Mouse (Mus musculus) MEL (cell line): ENCODE measurements around the gene Pnldc1. TPM values are rescaled to one million over a fixed set of nuclear protein-coding genes. Genes with fewer than 3 reads are reported as not detected.
"Not testable (repeated sequence)": the region's sequence is repeated elsewhere in the genome, so short reads cannot be mapped to it uniquely, and the experiment has no call there.

Experiments
- DNase-seq: peaks from one replicate; pipeline ENCODE4 v3.0.0; 2011; ENCODE audit warnings: low read depth, low spot score
- H3K27ac ChIP-seq: 2 replicates; pipeline ENCODE4 v1.5.1; 2012; ENCODE audit warnings: low read depth, mild to moderate bottlenecking, control low read depth, low read length, moderate library complexity; ENCODE audit not compliant: control insufficient read depth
- H3K27me3 ChIP-seq, 2 experiments: fragments of 150-350 bp in 1 of 2; sonication (generic) in 1 of 2; 2 replicates each; pipeline ENCODE4 v1.6.1; 2012; ENCODE audit warnings: low read length in 2 of 2, mild to moderate bottlenecking in 2 of 2, improper control_type of control experiment in 1 of 2, moderate library complexity in 1 of 2; ENCODE audit not compliant: insufficient read depth in 2 of 2, control insufficient read depth in 1 of 2
- H3K36me3 ChIP-seq, 2 experiments: 2 replicates each; pipeline ENCODE4 v1.6.1; 2012 to 2014; ENCODE audit warnings: low read length in 2 of 2, improper control_type of control experiment in 1 of 2, inconsistent platforms in 1 of 2, mild to moderate bottlenecking in 1 of 2; ENCODE audit not compliant: insufficient read depth in 2 of 2, control insufficient read depth in 1 of 2
- H3K4me1 ChIP-seq, 2 experiments: fragments of 150-350 bp in 1 of 2; sonication (generic) in 1 of 2; 2 replicates each; pipeline ENCODE4 v1.6.1; 2012; ENCODE audit warnings: low read length in 2 of 2, improper control_type of control experiment in 1 of 2, mild to moderate bottlenecking in 1 of 2; ENCODE audit not compliant: insufficient read depth in 2 of 2, control insufficient read depth in 1 of 2
- H3K4me3 ChIP-seq, 2 experiments: fragments of 150-350 bp in 1 of 2; sonication (generic) in 1 of 2; 2 replicates each; pipeline ENCODE4 v1.5.1; 2012; ENCODE audit warnings: low read depth in 2 of 2, low read length in 2 of 2, mild to moderate bottlenecking in 2 of 2, moderate library complexity in 2 of 2, control low read depth in 1 of 2, improper control_type of control experiment in 1 of 2; ENCODE audit not compliant: control insufficient read depth in 1 of 2, insufficient read depth in 1 of 2
- H3K79me2 ChIP-seq: 2 replicates; pipeline ENCODE4 v1.6.1; 2012; ENCODE audit warnings: mild to moderate bottlenecking, low read length, moderate library complexity; ENCODE audit not compliant: control insufficient read depth, poor library complexity, insufficient read depth
- H3K9ac ChIP-seq: 2 replicates; pipeline ENCODE4 v1.6.1; 2012; ENCODE audit warnings: low read depth, mild to moderate bottlenecking, control low read depth, low read length, moderate library complexity; ENCODE audit not compliant: control insufficient read depth, poor library complexity, severe bottlenecking
- H3K9me3 ChIP-seq: fragments of 150-350 bp; sonication (generic); replicated peaks from 2 replicates; pipeline ENCODE4 v1.6.1; 2012; ENCODE audit warnings: mild to moderate bottlenecking, low read length, improper control_type of control experiment, moderate library complexity; ENCODE audit not compliant: insufficient read depth
- CHD1 ChIP-seq: IDR thresholded peaks from 2 replicates; pipeline ENCODE4 v1.6.1; 2012; ENCODE audit warnings: low read depth, mild to moderate bottlenecking, inconsistent platforms, low read length, improper control_type of control experiment
- CTCF ChIP-seq, 3 experiments: IDR thresholded peaks in 2 of 3; conservative IDR thresholded peaks in 1 of 3; 2 replicates each; pipeline ENCODE4 v1.5.1; 2011 to 2012; ENCODE audit warnings: low read length in 3 of 3, low read depth in 2 of 3, mild to moderate bottlenecking in 2 of 3, improper control_type of control experiment in 1 of 3, inconsistent platforms in 1 of 3, mixed read lengths in 1 of 3, moderate library complexity in 1 of 3; ENCODE audit not compliant: control insufficient read depth in 1 of 3, insufficient read depth in 1 of 3, poor library complexity in 1 of 3, severe bottlenecking in 1 of 3
- GABPA ChIP-seq: IDR thresholded peaks from 2 replicates; pipeline ENCODE4 v1.6.1; 2012; ENCODE audit warnings: low read depth, mild to moderate bottlenecking, inconsistent platforms, low read length, improper control_type of control experiment, moderate library complexity
- HCFC1 ChIP-seq: IDR thresholded peaks from 2 replicates; pipeline ENCODE4 v1.6.1; 2012; ENCODE audit warnings: low read depth, mild to moderate bottlenecking, inconsistent platforms, low read length, improper control_type of control experiment, moderate library complexity
- MAZ ChIP-seq: IDR thresholded peaks from 2 replicates; pipeline ENCODE4 v1.6.1; 2012; ENCODE audit warnings: low read depth, mild to moderate bottlenecking, inconsistent platforms, low read length, improper control_type of control experiment
- MYB ChIP-seq: IDR thresholded peaks from 2 replicates; pipeline ENCODE4 v1.6.1; 2011; ENCODE audit warnings: mild to moderate bottlenecking, low read depth, low read length, improper control_type of control experiment
- MYC ChIP-seq: IDR thresholded peaks from 2 replicates; pipeline ENCODE4 v1.6.1; 2011; ENCODE audit warnings: low read depth, mild to moderate bottlenecking, low read length, improper control_type of control experiment, moderate library complexity
- NELFE ChIP-seq: IDR thresholded peaks from 2 replicates; pipeline ENCODE4 v1.6.1; 2011; ENCODE audit warnings: low read depth, low read length, improper control_type of control experiment
- POLR2A ChIP-seq, 2 experiments: IDR thresholded peaks; 2 replicates each; pipeline ENCODE4 v1.6.1; 2011 to 2012; ENCODE audit warnings: low read length in 2 of 2, mild to moderate bottlenecking in 2 of 2, control low read depth in 1 of 2, improper control_type of control experiment in 1 of 2, low read depth in 1 of 2, moderate library complexity in 1 of 2; ENCODE audit not compliant: control insufficient read depth in 1 of 2, insufficient read depth in 1 of 2, poor library complexity in 1 of 2
- POLR2AphosphoS2 ChIP-seq: IDR thresholded peaks from 2 replicates; pipeline ENCODE4 v1.6.1; 2011; ENCODE audit warnings: low read length, improper control_type of control experiment
- POLR2AphosphoS5 ChIP-seq: IDR thresholded peaks from 2 replicates; pipeline ENCODE4 v1.6.1; 2012; ENCODE audit warnings: low read depth, borderline replicate concordance, mild to moderate bottlenecking, inconsistent platforms, low read length, moderate library complexity, mixed read lengths
- RCOR1 ChIP-seq: IDR thresholded peaks from 2 replicates; pipeline ENCODE4 v1.6.1; 2012; ENCODE audit warnings: low read depth, mild to moderate bottlenecking, inconsistent platforms, low read length, improper control_type of control experiment
- SIN3A ChIP-seq: IDR thresholded peaks from 2 replicates; pipeline ENCODE4 v1.6.1; 2012; ENCODE audit warnings: low read length, improper control_type of control experiment, inconsistent platforms
- TAL1 ChIP-seq: IDR thresholded peaks from 2 replicates; pipeline ENCODE4 v1.6.1; 2012; ENCODE audit warnings: mild to moderate bottlenecking, inconsistent platforms, low read length, moderate library complexity, mixed read lengths
- UBTF ChIP-seq: IDR thresholded peaks from 2 replicates; pipeline ENCODE4 v1.6.1; 2012; ENCODE audit warnings: low read depth, mild to moderate bottlenecking, inconsistent platforms, low read length, improper control_type of control experiment, moderate library complexity, borderline replicate concordance; ENCODE audit not compliant: insufficient read depth
- USF1 ChIP-seq: IDR thresholded peaks from 2 replicates; pipeline ENCODE4 v1.6.1; 2014; ENCODE audit warnings: low read depth, mild to moderate bottlenecking, inconsistent platforms, low read length, improper control_type of control experiment, moderate library complexity
- ZNF384 ChIP-seq: IDR thresholded peaks from 2 replicates; pipeline ENCODE4 v1.6.1; 2012; ENCODE audit warnings: low read depth, mild to moderate bottlenecking, inconsistent platforms, low read length, improper control_type of control experiment
- polyA plus RNA-seq, 2 experiments: library from polyadenylated mRNA; stranded (reverse) in 1 of 2; unstranded in 1 of 2; fragments of >175 nt in 1 of 2; fragments of >200 nt in 1 of 2; gene quantifications; 2 replicates each; pipeline versions ENCODE4 v1.2.1 to v1.2.4; 2012; ENCODE audit warnings: low replicate concordance in 2 of 2, low read depth in 1 of 2; ENCODE audit not compliant: insufficient read length in 2 of 2, insufficient read depth in 1 of 2, missing spikeins in 1 of 2
- total RNA-seq: library from RNA; depleted of rRNA; stranded (reverse); fragments of 300-350 nt; gene quantifications from 2 replicates; pipeline ENCODE4 v1.2.3, GENCODE M21; 2012; rRNA removed

The Pnldc1 gene
- total RNA-seq (0.36 and 0.54 TPM in 2 replicates), polyA plus RNA-seq (1 to 10 TPM in 1 of 2 experiments, not detected in 1; 1.1 TPM)

DNA sequence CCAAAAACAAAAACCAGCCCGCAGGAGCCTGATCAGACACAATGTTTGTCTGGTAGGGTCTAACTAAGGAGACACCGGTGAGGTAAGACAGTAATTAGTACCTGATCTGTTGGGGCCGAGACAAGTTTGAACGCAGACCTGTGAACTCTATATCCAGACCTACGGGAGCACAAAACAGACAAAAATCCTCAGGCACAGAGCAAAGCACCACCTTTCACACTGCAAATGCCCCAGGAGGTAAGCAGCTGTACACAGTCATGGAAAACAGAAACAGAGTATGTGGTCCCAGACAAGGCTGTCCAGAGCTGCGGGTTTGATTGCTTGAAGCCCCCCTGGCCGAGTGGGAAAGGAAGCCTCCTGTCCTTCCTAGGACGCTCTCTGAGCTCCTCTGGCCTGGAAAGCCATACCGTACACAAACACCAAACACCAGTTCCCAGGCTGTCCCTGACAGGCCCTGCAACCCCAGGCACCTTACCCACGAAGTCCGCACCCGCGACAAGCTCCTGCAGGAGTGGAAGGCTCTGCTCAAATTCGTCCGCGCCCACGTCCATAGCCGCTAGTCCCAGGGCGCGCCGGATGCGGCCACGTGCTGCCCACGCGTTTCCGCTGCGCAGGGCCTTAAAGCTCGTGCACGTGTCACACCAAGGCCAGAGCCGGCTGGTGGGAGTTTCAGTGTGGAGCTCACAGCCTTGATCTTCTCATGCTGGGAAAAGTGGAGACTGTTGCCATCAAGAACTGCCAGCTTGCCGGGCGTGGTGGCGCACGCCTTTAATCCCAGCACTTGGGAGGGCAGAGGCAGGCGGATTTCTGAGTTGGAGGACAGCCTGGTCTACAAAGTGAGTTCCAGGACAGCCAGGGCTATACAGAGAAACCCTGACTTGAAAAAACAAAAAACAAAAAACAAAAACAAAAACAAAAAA, at the start of gene Pnldc1:
TSS of gene Pnldc1 (minus strand) at position 870 of the 920 bp plus-strand sequence.
- Histone ChIP-seq H3K4me3 (no peak within 1 kb of the TSS), H3K4me1 (0 out of 4 replicates have a peak, but pooled peaks cover 0 to under 1% of the 10 kb centered on the region in 2 experiments), H3K9me3 (no peaks in the 10 kb centered on the region), H3K36me3 (peaks cover 5 to 6% of the 10 kb centered on the region in 2 experiments; a peak in 3 of 4 replicates), H3K9ac (no peak within 1 kb of the TSS), H3K79me2 (peaks cover 7% of the 10 kb centered on the region), H3K27me3 (no peaks in the 10 kb centered on the region), H3K27ac (no peak within 1 kb of the TSS)
- TF ChIP-seq HCFC1 (no peak), POLR2A (IDR thresholded peaks at IDR 0.05; ENCODE audit: control insufficient read depth in 1 of 2, insufficient read depth in 1 of 2, low read depth in 1 of 2, low read length in 2 of 2, poor library complexity in 1 of 2) (no peak), POLR2AphosphoS2 (0 out of 2 replicates have a peak, but pooled peaks have one; percentile 8), ZNF384 (no peak), POLR2AphosphoS5 (no peak), NELFE (no peak)
- no peak for DNase-seq

DNA sequence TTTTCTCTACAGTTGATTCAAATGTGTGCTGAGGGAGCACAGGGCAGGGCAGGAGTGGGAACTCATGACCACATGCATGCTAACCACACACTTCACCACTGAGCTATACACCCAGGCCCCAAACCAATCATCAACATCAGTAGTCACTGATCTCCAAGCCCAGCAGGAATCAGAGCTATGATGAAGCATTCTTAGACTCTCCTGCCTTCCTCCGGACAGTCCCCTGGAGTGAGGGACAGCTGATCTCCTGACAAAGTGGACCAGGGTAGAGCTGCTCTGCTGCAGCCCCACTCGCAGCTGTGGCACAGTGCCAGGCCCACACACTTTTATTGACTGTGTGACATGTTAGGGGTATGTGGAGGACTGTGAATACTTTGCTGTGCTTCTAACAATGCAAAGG, 49.3 kb upstream of the Pnldc1 start:
- H3K4me3 ChIP-seq, H3K79me2 ChIP-seq, H3K9ac ChIP-seq, H3K27me3 ChIP-seq, H3K36me3 ChIP-seq, H3K9me3 ChIP-seq, H3K27ac ChIP-seq, DNase-seq: not testable (repeated sequence)
- peaks cover 0 to 11% of the 10 kb centered on the region in 2 experiments; a peak in 2 of 4 replicates for H3K4me1 ChIP-seq

DNA sequence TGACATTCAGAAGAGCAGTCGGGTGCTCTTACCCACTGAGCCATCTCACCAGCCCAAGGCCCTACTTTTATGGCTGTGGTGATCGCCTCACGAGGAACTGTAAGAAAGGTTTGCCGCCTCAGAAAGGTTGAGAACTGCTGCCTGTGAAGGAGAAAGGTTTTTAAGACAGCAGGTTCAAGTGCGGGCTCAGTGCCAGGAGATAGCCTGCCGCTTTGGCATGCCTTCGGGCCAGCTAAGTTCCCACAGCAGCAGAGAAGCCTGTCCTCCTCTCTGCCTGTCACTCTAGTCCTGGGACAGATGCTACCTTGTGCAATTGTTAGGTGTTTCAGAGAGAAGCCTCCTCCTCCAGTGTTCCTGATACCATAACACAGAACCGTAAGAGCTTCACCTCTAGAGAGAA, 46.6 kb upstream of the Pnldc1 start:
- no peak for TF ChIP-seq USF1
- TF ChIP-seq MYB, result no peak
- TF ChIP-seq CHD1, result no peak
- no peak for TF ChIP-seq MYC
- TF ChIP-seq SIN3A, result no peak
- TF ChIP-seq CTCF (IDR thresholded peaks at IDR 0.05 in 2 of 3, conservative IDR thresholded peaks at IDR 0.05 in 1 of 3; ENCODE audit: control insufficient read depth in 1 of 3, insufficient read depth in 1 of 3, low read depth in 2 of 3, low read length in 3 of 3, poor library complexity in 1 of 3, severe bottlenecking in 1 of 3), result no peak
- TF ChIP-seq UBTF, result no peak
- no peak for TF ChIP-seq RCOR1
- no peak for TF ChIP-seq GABPA
- no peak for TF ChIP-seq TAL1
- TF ChIP-seq MAZ, result no peak
- H3K79me2 ChIP-seq, result no peaks in the 10 kb centered on the region; the same call in 1 of the 2 replicates
- H3K27me3 ChIP-seq, result no peaks in the 10 kb centered on the region
- H3K4me1 ChIP-seq, result peaks cover 0 to 7% of the 10 kb centered on the region in 2 experiments; a peak in 2 of 4 replicates
- DNase-seq, result no peak
- peaks cover 2 to 6% of the 10 kb centered on the region in 2 experiments; a peak in 2 of 4 replicates for H3K36me3 ChIP-seq
- no peak overlapping the region for H3K9ac ChIP-seq
- no peak overlapping the region for H3K4me3 ChIP-seq
- H3K9me3 ChIP-seq, result no peaks in the 10 kb centered on the region
- H3K27ac ChIP-seq, result no peak overlapping the region
